Mouse (Mus musculus) left cerebral cortex, postnatal 4 days (tissue): ENCODE measurements at regions not wholly inside any gene's neighbourhood (a gene's known extent, or its start where the extent isn't known, plus 50 kb on each side); places are given as distances from the start of the nearest gene placed in this dataset.

Source experiments
- DNase-seq: peaks from one replicate; pipeline ENCODE4 v3.0.0-alpha.2; 2022
- intact Hi-C: fragments of 180-260 bp; cut with DNase I; formaldehyde crosslinking; loops from one replicate; pipeline ENCODE4 v1.15.1; 2025

DNA sequence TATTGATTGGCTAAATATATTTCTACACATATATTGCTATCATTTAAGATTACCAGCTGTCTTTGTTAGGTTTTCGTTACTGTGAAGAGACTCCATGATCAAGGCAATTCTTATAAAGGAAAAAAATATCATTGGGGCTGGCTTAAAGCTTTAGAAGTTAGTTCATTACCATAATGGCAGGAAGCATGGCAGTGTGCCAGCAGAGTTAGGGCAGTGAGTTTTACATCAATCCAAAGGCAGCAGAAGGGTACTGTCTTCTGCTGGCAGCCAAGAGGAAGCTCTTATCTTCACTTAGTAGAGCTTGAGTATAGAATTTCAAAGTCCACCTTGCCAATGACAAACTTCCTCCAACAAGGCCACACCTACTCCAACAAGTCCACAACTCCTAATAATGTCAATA, 1744.6 kb upstream of the Adgrl3 start:
- intact Hi-C loops: no loop called here
- peak; percentile 22 for DNase-seq

DNA sequence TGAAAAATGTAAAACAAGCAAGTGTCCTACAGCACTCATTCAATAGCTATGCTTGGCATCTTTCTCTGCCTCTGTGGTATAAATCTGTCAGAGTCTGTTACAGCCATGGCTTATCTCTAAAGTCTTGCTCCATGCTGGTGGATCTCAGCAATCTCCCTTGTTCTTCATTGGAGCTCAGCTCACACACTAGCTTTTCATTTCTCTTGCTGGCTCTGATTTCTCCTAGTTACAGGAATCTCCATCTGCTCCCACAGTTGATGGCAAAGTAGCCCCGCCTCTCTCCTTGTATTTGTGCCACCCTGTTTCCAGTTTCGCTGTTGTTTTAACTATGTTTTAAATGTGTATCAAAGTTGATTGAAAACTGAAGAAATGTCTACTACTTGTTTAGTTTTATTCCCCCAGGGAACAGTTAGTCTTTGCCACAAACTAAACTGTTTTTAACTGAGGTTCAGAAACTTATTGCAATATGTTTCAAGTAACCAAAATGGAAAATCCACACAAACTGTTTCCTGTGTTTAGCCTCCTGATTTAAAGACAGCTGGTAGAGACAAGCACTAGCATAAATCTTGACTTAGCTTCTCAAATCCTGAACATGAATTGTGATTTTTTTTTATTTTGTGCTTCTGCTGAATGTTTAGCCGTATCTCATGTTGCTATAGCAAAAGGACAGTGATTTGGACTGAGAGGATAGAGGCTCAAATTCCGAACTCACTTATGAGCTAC, 1719.8 kb upstream of the Adgrl3 start:
- intact Hi-C loops: no loop called here
- DNase-seq: no peak

DNA sequence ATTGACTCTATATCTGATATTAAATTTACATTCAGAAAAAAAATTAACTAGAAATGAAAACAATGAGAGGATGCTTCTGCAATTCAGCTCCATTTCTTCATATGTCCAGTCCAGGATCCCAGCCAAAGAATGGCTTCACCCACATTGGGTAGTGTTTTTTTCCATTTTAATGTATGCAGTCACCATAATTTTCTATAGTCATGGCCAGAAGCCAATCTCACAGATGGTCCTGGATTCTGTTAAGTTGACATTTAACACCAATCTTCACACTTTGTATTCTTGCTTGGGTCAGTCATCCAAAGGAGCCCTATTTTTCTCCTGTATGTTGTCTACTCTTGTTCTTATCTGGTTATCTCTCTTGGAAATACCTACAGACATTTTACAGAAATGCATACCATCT, 1713.8 kb upstream of the Adgrl3 start:
- intact Hi-C loops: no loop called here
- no peak for DNase-seq
